Mouse (Mus musculus) intestine, embryonic 16.5 days (tissue): ENCODE measurements around the gene Btbd35f6. TPM values are rescaled to one million over a fixed set of nuclear protein-coding genes. Genes with fewer than 3 reads are reported as not detected.
"Not testable (repeated sequence)": the region's sequence is repeated elsewhere in the genome, so short reads cannot be mapped to it uniquely, and the experiment has no call there.

Experiments used
- ATAC-seq: fragments of 200-750 bp; cut with Nextera tagmentation; 2 replicates; pipeline ENCODE4 v1.8.0; 2017; ENCODE audit warnings: moderate TSS enrichment, moderate library complexity
- H3K27ac ChIP-seq: fragments of 300-500 bp; sonication (generic); 2 replicates; pipeline ENCODE4 v1.5.1; 2014; ENCODE audit warnings: mild to moderate bottlenecking, low read length
- H3K27me3 ChIP-seq: fragments of 300-500 bp; sonication (generic); replicated peaks from 2 replicates; pipeline ENCODE4 v1.6.1; 2014; ENCODE audit warnings: low read length, control low read depth, mixed read lengths; ENCODE audit not compliant: control insufficient read depth, insufficient read depth
- H3K36me3 ChIP-seq: fragments of 300-500 bp; sonication (generic); 2 replicates; pipeline ENCODE4 v1.6.1; 2014; ENCODE audit warnings: low read length, control low read depth; ENCODE audit not compliant: control insufficient read depth, insufficient read depth
- H3K4me1 ChIP-seq: fragments of 300-500 bp; sonication (generic); 2 replicates; pipeline ENCODE4 v1.6.1; 2014; ENCODE audit warnings: low read length, control low read depth, mixed read lengths; ENCODE audit not compliant: control insufficient read depth, insufficient read depth
- H3K4me2 ChIP-seq: fragments of 300-500 bp; sonication (generic); 2 replicates; pipeline ENCODE4 v1.6.1; 2014; ENCODE audit warnings: low read depth, low read length, control low read depth
- H3K4me3 ChIP-seq: fragments of 300-500 bp; sonication (generic); 2 replicates; pipeline ENCODE4 v1.5.1; 2014; ENCODE audit warnings: mild to moderate bottlenecking, low read length
- H3K9ac ChIP-seq: fragments of 300-500 bp; sonication (generic); 2 replicates; pipeline ENCODE4 v1.6.1; 2014; ENCODE audit warnings: low read depth, low read length
- H3K9me3 ChIP-seq: fragments of 300-500 bp; sonication (generic); 2 replicates; pipeline ENCODE4 v1.6.1; 2016; ENCODE audit warnings: low read length, control low read depth; ENCODE audit not compliant: control insufficient read depth
- WGBS: fragments of 180-500 bp; shearing (Covaris S2); extraction: QIAGEN DNeasy Blood & Tissue Kit; methylation state at CpG from one replicate; pipeline ENCODE4 v1.1.7; 2014; 5-methylcytosine and 5-hydroxymethylcytosine counted together
- polyA plus RNA-seq: library from polyadenylated mRNA; unstranded; fragments of >200 nt; fragmentation: Nextera tagmentation; extraction: Ambion mirVana; gene quantifications from 2 replicates; pipeline ENCODE4 v1.2.1, GENCODE M21; 2015

Gene Btbd35f6
- polyA plus RNA-seq: not detected in 2 replicates

GRCm38 (mm10) chrX:33956440-33956839, at the start of gene Btbd35f6:
Gene Btbd35f6, minus strand, starts transcription at chrX:33956540.
- WGBS: no CpG with 5 or more reads among the region's 4 CpGs
- not testable (repeated sequence) for ATAC-seq

GRCm38 (mm10) chrX:33986716-33987115, 30.4 kb upstream of the Btbd35f6 start, which contains the start of gene Gm21870:
Gene Gm21870, minus strand, starts transcription at chrX:33986816.
- not testable (repeated sequence) for H3K4me2 ChIP-seq, H3K4me3 ChIP-seq, H3K36me3 ChIP-seq, H3K9me3 ChIP-seq, H3K9ac ChIP-seq, H3K27me3 ChIP-seq, ATAC-seq, H3K4me1 ChIP-seq, H3K27ac ChIP-seq

More at GRCm38 (mm10) chrX:33956440-33956839, at the start of gene Btbd35f6:
- not testable (repeated sequence) for H3K27me3 ChIP-seq, H3K4me1 ChIP-seq, H3K4me2 ChIP-seq, H3K9me3 ChIP-seq, H3K27ac ChIP-seq, H3K4me3 ChIP-seq, H3K9ac ChIP-seq, H3K36me3 ChIP-seq

- H3K4me3 ChIP-seq, H3K9me3 ChIP-seq, H3K9ac ChIP-seq, ATAC-seq, H3K4me2 ChIP-seq, H3K36me3 ChIP-seq, H3K27ac ChIP-seq, H3K4me1 ChIP-seq, H3K27me3 ChIP-seq: not testable (repeated sequence)
- WGBS: no CpG with 5 or more reads among the region's 1 CpGs
These were observed 26.1 kb downstream of the Btbd35f6 start for GRCm38 (mm10) chrX:33930216-33930615.

- H3K9ac ChIP-seq, H3K9me3 ChIP-seq, H3K4me2 ChIP-seq, H3K27ac ChIP-seq, H3K27me3 ChIP-seq, H3K4me3 ChIP-seq, H3K4me1 ChIP-seq, H3K36me3 ChIP-seq, ATAC-seq: not testable (repeated sequence)
- 82% methylated on average over 4 of the region's 4 CpGs for WGBS
These were observed 28.1 kb downstream of the Btbd35f6 start for GRCm38 (mm10) chrX:33928225-33928624.

- ATAC-seq, H3K4me1 ChIP-seq: not testable (repeated sequence)
- WGBS: no CpG with 5 or more reads among the region's 1 CpGs
These were observed 30.0 kb downstream of the Btbd35f6 start for GRCm38 (mm10) chrX:33926344-33926743.

GRCm38 (mm10) chrX:33925420-33925819, 30.9 kb downstream of the Btbd35f6 start:
- H3K9me3 ChIP-seq, H3K27ac ChIP-seq, H3K4me3 ChIP-seq, ATAC-seq, H3K36me3 ChIP-seq, H3K9ac ChIP-seq, H3K27me3 ChIP-seq, H3K4me2 ChIP-seq, H3K4me1 ChIP-seq: not testable (repeated sequence)
- WGBS: 85% methylated on average over 2 of the region's 2 CpGs

More at GRCm38 (mm10) chrX:33926344-33926743, 30.0 kb downstream of the Btbd35f6 start:
- not testable (repeated sequence) for H3K4me2 ChIP-seq, H3K4me3 ChIP-seq, H3K9ac ChIP-seq, H3K36me3 ChIP-seq, H3K9me3 ChIP-seq, H3K27ac ChIP-seq, H3K27me3 ChIP-seq

Other genes with a start within 250 kb of the Btbd35f6 start
- not detected in 2 replicates for gene Gm21870, start 30.3 kb upstream of the Btbd35f6 start, polyA plus RNA-seq
- not detected in 2 replicates for gene Btbd35f9, start 205.0 kb upstream of the Btbd35f6 start, polyA plus RNA-seq